Mouse (Mus musculus) gastrocnemius, postnatal 4 days (tissue): Measurements from ENCODE around the gene Gdpd3. TPM values are rescaled to one million over a fixed set of nuclear protein-coding genes. Genes with fewer than 3 reads are reported as not detected.
"Not testable (repeated sequence)": the region's sequence is repeated elsewhere in the genome, so short reads cannot be mapped to it uniquely, and the experiment has no call there.

Experiments
- DNase-seq, 2 experiments: peaks; one replicate each; pipeline ENCODE4 v3.0.0; 2021 to 2022; ENCODE audit warnings: low spot score in 2 of 2, mixed read lengths in 2 of 2
- long read RNA-seq, 2 experiments: library from polyadenylated mRNA; stranded (forward); transcript quantifications; one replicate each; pipeline ENCODE4 v2.0.0; 2021
- total RNA-seq, 2 experiments: library from RNA; stranded (reverse); gene quantifications; 2 replicates each; pipeline ENCODE4 v1.2.3; 2021

The Gdpd3 gene
- total RNA-seq, result 1 to 10 TPM; 4.8 to 5.1 TPM
- long read RNA-seq, experiment 1, partial matches to known transcripts, result 0 of 6 reads
- long read RNA-seq, experiment 1, other reads (novel, unspliced or antisense), result 3 of 6 reads
- long read RNA-seq, experiment 2, result 0 reads

- no peak for DNase-seq
Observed at GRCm38 (mm10) chr7:126766201-126766600, at the start of gene Gdpd3. TSS of gene Gdpd3 (plus strand) at chr7:126766334.

GRCm38 (mm10) chr7:126717566-126717965, 48.6 kb upstream of the Gdpd3 start:
- DNase-seq, result no peak

- DNase-seq, result no peak
Observed at GRCm38 (mm10) chr7:126718787-126719337, 47.3 kb upstream of the Gdpd3 start.

- DNase-seq, result no peak
Observed at GRCm38 (mm10) chr7:126721635-126722034, 44.5 kb upstream of the Gdpd3 start.

- DNase-seq, result no peak
Observed at GRCm38 (mm10) chr7:126725077-126725476, 41.1 kb upstream of the Gdpd3 start.

GRCm38 (mm10) chr7:126725667-126726066, 40.5 kb upstream of the Gdpd3 start:
- no peak for DNase-seq

GRCm38 (mm10) chr7:126730256-126730789, 35.8 kb upstream of the Gdpd3 start:
- DNase-seq, result not testable (repeated sequence)

GRCm38 (mm10) chr7:126736122-126736521, 30.0 kb upstream of the Gdpd3 start:
- DNase-seq, result no peak

- no peak for DNase-seq
Observed at GRCm38 (mm10) chr7:126739551-126739950, 26.6 kb upstream of the Gdpd3 start.

- DNase-seq, result no peak
Observed at GRCm38 (mm10) chr7:126740132-126740735, 25.9 kb upstream of the Gdpd3 start.

GRCm38 (mm10) chr7:126740977-126741376, 25.2 kb upstream of the Gdpd3 start:
- DNase-seq, result no peak

- DNase-seq, result no peak
Observed at GRCm38 (mm10) chr7:126741452-126741851, 24.7 kb upstream of the Gdpd3 start.

- DNase-seq, result no peak
Observed at GRCm38 (mm10) chr7:126741964-126742482, 24.1 kb upstream of the Gdpd3 start.

GRCm38 (mm10) chr7:126746066-126746465, 20.1 kb upstream of the Gdpd3 start:
- no peak for DNase-seq

- no peak for DNase-seq
Observed at GRCm38 (mm10) chr7:126746798-126747197, 19.3 kb upstream of the Gdpd3 start.

GRCm38 (mm10) chr7:126748824-126749223, 17.3 kb upstream of the Gdpd3 start:
- DNase-seq, result no peak

GRCm38 (mm10) chr7:126749582-126750343, 16.4 kb upstream of the Gdpd3 start:
- DNase-seq, result no peak

- DNase-seq, result peak; percentile 56 to 79
Observed at GRCm38 (mm10) chr7:126754866-126755265, 11.3 kb upstream of the Gdpd3 start.

GRCm38 (mm10) chr7:126758539-126758938, 7.6 kb upstream of the Gdpd3 start:
- DNase-seq, result no peak

GRCm38 (mm10) chr7:126759050-126759671, 7.0 kb upstream of the Gdpd3 start, which contains the start of gene Mapk3:
TSS of gene Mapk3 (plus strand) at chr7:126759601.
- peak; percentile 75 to 87 for DNase-seq
